Mouse (Mus musculus): Measurements from ENCODE around the gene Iqsec1.

- TF ChIP-seq CTCF (IDR thresholded peaks at IDR 0.05; ENCODE audit: low read depth) (no peak), EP300 (optimal IDR thresholded peaks at IDR 0.05) (no peak)
Measured at GRCm38 (mm10) chr6:90925472-90925871, 63.0 kb downstream of the Iqsec1 start.

Data from stomach, postnatal 0 days (tissue).